Mouse (Mus musculus) limb, embryonic 12.5 days (tissue): ENCODE data around the gene Cacna1c. TPM values are rescaled to one million over a fixed set of nuclear protein-coding genes. Genes with fewer than 3 reads are reported as not detected.

Experiments used
- ATAC-seq: fragments of 200-750 bp; cut with Nextera tagmentation; 2 replicates; pipeline ENCODE4 v1.8.0; 2017; ENCODE audit warnings: low read depth, moderate TSS enrichment; ENCODE audit not compliant: insufficient number of reproducible peaks, insufficient read depth, low FRiP score, low TSS enrichment
- H3K27ac ChIP-seq: fragments of 300-500 bp; sonication (generic); 2 replicates; pipeline ENCODE4 v1.5.1; 2016; ENCODE audit warnings: mild to moderate bottlenecking, moderate library complexity
- H3K27me3 ChIP-seq: fragments of 300-500 bp; sonication (generic); 2 replicates; pipeline ENCODE4 v1.6.1; 2016; ENCODE audit warnings: mild to moderate bottlenecking, moderate library complexity
- H3K36me3 ChIP-seq: fragments of 300-500 bp; sonication (generic); 2 replicates; pipeline ENCODE4 v1.6.1; 2016; ENCODE audit warnings: mild to moderate bottlenecking, moderate library complexity
- H3K4me1 ChIP-seq: fragments of 300-500 bp; sonication (generic); replicated peaks from 2 replicates; pipeline ENCODE4 v1.6.1; 2016
- H3K4me2 ChIP-seq: fragments of 300-500 bp; sonication (generic); 2 replicates; pipeline ENCODE4 v1.6.1; 2016; ENCODE audit warnings: mild to moderate bottlenecking, moderate library complexity
- H3K4me3 ChIP-seq: fragments of 300-500 bp; sonication (generic); replicated peaks from 2 replicates; pipeline ENCODE4 v1.5.1; 2016; ENCODE audit warnings: mild to moderate bottlenecking
- H3K9ac ChIP-seq: fragments of 300-500 bp; sonication (generic); replicated peaks from 2 replicates; pipeline ENCODE4 v1.6.1; 2016; ENCODE audit warnings: mild to moderate bottlenecking, moderate library complexity
- H3K9me3 ChIP-seq: fragments of 300-500 bp; sonication (generic); 2 replicates; pipeline ENCODE4 v1.6.1; 2016; ENCODE audit warnings: mild to moderate bottlenecking, moderate library complexity
- WGBS: fragments of 180-500 bp; shearing (Covaris S2); methylation state at CpG from one replicate; pipeline ENCODE4 v1.1.7; 2016; 5-methylcytosine and 5-hydroxymethylcytosine counted together
- polyA plus RNA-seq: library from polyadenylated mRNA; unstranded; fragments of >200 nt; fragmentation: Nextera tagmentation; extraction: Ambion mirVana; gene quantifications from 2 replicates; pipeline ENCODE4 v1.2.1, GENCODE M21; 2016

Gene Cacna1c
- polyA plus RNA-seq, 1 experiment from 2014 or later: 13.8 TPM

DNA sequence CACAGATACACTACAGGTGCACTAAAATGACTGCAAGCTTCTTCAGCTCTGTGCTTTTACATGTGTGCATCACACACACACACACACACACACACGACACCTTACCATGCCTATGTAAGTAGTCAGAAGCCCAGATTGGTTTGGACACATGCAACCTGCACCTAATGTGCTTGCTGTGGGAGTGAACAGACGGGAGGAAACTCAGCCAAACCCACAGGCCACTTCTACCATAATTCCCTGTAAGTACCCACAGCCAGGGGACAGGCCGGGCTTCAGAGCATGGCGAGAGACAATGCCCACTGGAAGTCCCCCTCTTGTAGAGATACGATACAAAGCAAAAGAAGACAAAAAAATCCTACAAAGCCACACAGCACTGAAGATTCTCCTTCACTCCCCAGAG lies 258.7 kb downstream of the Cacna1c start:
- no peak overlapping the region for H3K4me3 ChIP-seq
- H3K27ac ChIP-seq: no peak overlapping the region
- no peaks in the 10 kb centered on the region for H3K27me3 ChIP-seq
- peaks cover 46% of the 10 kb centered on the region for H3K4me1 ChIP-seq
- no peaks in the 10 kb centered on the region for H3K36me3 ChIP-seq
- H3K4me2 ChIP-seq: no peak overlapping the region
- no peak overlapping the region for H3K9ac ChIP-seq
- WGBS: 89% methylated on average over 5 of the region's 5 CpGs
- no peak for ATAC-seq
- no peaks in the 10 kb centered on the region for H3K9me3 ChIP-seq

DNA sequence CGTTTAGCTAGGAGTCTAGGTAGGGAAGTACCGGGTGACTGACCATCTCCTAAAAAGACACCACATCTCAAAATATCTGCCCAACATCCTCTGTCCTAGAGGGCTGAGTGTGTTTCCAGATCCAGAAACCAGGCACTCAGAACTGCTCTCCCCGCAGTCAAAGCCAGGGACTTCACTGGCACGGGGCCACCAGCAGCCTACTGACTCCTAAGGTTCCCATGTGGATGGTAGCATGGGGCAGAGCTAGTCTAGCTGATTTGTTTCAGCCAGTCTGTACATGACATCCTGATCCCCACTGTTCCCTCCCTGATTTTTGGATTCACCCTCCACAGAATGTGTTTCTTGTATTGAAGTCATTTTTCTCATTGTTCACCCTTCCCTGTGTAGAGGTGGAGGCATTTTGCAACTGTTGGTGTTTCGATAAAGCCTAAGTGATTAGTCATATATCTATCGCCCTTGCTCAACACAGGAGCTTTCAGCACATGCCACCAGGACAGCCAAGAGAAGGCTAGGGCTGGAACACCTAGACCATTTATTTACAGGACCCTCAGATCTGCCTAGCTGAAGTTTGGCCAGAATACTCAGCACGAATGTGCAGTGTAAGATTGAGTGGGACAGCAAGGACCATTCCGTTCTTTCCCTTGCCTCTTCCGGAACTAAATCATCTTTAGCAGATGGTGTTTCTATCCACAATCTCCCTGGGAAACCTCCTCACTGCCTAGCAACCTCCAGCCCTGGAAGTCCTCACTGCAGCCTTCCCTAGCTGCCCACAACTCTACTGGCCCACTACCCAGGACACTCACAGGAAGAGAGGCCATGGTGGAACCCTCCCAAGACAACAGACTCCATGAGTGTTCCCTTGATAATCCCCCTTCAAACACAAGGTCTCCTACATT lies 260.4 kb downstream of the Cacna1c start:
- no peak overlapping the region for H3K9ac ChIP-seq
- no peak overlapping the region for H3K27ac ChIP-seq
- no peaks in the 10 kb centered on the region for H3K27me3 ChIP-seq
- 90% methylated on average over 9 of the region's 9 CpGs for WGBS
- no peak overlapping the region for H3K4me3 ChIP-seq
- ATAC-seq: no peak
- H3K4me1 ChIP-seq: peaks cover 52% of the 10 kb centered on the region
- no peak overlapping the region for H3K4me2 ChIP-seq
- no peaks in the 10 kb centered on the region for H3K36me3 ChIP-seq
- no peaks in the 10 kb centered on the region for H3K9me3 ChIP-seq

DNA sequence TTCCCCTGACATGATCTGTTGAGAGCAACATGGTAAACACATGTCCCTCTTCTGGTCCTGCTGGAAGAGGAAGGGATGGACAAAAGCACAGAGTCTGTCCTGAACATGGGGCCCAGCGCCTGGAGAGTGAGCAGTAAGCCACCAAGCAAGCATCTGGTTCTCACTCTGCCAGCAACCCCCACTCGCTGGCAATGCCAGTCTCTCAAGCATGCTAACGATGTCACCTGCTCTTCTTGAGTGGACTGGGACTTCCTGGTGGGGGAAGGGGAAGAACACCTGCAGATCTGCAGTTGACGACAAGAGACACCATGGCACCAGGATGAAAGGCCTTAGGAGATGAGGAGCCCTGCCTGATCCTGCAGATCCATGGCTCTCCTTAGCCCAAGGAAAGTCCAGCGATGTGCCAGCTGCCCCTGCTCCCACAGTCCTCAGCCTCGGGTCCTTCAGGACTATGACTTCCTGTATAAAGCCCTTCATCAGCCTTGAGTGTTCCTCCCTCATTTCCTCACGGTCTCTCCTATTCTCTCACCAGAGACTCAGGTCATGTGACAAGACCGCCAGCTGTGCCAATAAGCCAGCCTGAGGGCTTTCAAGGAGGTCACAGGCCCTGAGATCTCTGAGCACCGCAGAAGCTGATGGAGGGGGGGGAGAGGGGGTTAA lies 261.8 kb downstream of the Cacna1c start:
- no peak overlapping the region for H3K9ac ChIP-seq
- H3K27ac ChIP-seq: peak overlapping the region; percentile 8; the same call in 1 of the 2 replicates
- no peak for ATAC-seq
- no peak overlapping the region for H3K4me3 ChIP-seq
- no peaks in the 10 kb centered on the region for H3K27me3 ChIP-seq
- no peaks in the 10 kb centered on the region for H3K9me3 ChIP-seq
- peaks cover 66% of the 10 kb centered on the region for H3K4me1 ChIP-seq
- WGBS: 58% methylated on average over 9 of the region's 9 CpGs
- no peak overlapping the region for H3K4me2 ChIP-seq
- no peaks in the 10 kb centered on the region for H3K36me3 ChIP-seq

DNA sequence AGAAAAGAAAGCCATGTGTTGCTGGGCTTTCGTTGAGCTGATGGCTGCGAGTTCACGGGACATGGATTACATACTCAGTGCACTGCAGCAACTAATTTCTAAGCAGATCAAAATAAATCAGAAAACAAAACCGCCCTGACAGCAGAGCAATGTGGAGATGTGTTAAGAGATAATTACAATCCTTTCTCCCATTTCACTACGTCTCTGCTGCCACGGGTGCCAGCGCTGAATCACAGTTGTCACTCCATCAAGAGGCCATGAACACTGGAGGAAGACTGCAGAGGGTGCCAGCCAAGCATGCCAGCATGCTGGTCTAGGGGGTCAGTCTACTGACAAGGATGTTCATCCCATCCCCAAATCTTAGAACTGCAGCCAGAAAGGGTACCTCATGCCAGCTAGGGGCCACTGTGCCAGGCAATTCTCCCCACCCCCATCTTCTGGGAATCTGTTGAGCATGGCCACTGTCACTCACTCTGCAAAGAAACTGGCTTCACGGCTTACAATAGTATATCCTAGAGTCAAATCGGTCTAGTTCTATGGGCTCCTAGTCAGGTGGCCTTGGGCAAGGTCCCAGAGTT lies 263.1 kb downstream of the Cacna1c start:
- Histone ChIP-seq H3K9me3 (no peaks in the 10 kb centered on the region), H3K27ac (no peak overlapping the region), H3K4me1 (peaks cover 70% of the 10 kb centered on the region), H3K4me3 (no peak overlapping the region), H3K27me3 (no peaks in the 10 kb centered on the region), H3K4me2 (no peak overlapping the region), H3K9ac (no peak overlapping the region), H3K36me3 (no peaks in the 10 kb centered on the region)
- no peak for ATAC-seq
- 86% methylated on average over 9 of the region's 9 CpGs for WGBS

DNA sequence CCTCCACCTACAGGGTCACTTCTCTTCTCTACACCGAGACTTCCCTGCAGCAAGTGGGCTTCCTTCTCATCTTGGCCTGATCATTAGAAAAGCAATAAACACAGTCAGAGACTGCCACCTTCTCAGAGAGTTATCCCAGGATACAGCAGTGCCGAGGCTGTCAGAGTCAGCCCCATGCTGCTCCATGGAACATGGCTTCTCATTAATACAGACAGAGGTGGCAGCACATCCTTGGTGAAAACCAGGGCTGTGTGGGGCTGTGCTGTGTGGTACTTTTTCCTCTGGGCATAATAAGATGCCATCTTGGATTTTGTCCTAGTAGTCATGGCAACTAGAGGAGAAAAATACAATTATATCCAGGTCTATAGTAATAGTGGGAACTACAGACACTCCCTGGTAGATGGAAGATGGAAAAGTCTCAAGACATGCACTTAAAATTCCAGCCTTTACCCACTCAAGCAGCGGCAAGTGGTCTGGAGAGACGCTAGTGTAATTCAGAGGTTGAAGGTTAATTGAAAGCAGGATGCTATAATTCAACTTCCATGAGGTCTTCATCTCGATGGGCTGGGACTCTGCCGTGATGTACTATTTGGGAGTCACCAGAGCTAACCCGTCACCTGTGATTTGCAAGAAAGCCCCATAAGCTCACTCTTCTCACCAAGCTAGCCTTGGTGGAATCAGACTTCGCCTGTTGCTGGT lies 264.1 kb downstream of the Cacna1c start:
- WGBS: 24% methylated on average over 8 of the region's 8 CpGs
- H3K36me3 ChIP-seq: no peaks in the 10 kb centered on the region
- H3K9me3 ChIP-seq: no peaks in the 10 kb centered on the region
- no peak overlapping the region for H3K27ac ChIP-seq
- no peak overlapping the region for H3K4me3 ChIP-seq
- ATAC-seq: no peak
- H3K4me1 ChIP-seq: peaks cover 76% of the 10 kb centered on the region
- no peak overlapping the region for H3K9ac ChIP-seq
- no peak overlapping the region for H3K4me2 ChIP-seq
- no peaks in the 10 kb centered on the region for H3K27me3 ChIP-seq

DNA sequence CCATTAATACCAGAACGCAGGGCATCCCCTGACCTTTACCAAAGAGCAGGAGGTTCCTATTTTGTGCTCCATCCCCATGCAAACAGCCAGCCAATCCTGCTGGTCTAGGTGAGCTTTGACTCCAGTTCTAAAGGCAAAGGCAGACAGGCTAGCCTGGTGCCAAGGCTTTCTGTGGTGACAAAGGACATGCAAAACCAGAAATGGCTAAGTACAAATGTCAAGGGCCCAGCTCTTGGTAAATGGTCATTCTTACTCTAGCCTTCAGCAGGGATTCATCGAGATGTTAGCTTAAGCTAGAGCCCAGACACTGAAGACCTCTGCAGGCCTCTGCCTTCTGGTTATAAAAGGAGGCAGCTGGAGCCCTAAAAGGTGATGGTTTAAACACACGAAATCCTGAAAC lies 269.5 kb downstream of the Cacna1c start:
- Histone ChIP-seq H3K4me3 (no peak overlapping the region), H3K4me1 (peaks cover 85% of the 10 kb centered on the region), H3K27ac (peak overlapping the region; percentile 75), H3K27me3 (no peaks in the 10 kb centered on the region), H3K4me2 (no peak overlapping the region), H3K36me3 (no peaks in the 10 kb centered on the region), H3K9me3 (no peaks in the 10 kb centered on the region), H3K9ac (no peak overlapping the region)
- WGBS: 50% methylated on average over 3 of the region's 3 CpGs
- ATAC-seq: no peak

DNA sequence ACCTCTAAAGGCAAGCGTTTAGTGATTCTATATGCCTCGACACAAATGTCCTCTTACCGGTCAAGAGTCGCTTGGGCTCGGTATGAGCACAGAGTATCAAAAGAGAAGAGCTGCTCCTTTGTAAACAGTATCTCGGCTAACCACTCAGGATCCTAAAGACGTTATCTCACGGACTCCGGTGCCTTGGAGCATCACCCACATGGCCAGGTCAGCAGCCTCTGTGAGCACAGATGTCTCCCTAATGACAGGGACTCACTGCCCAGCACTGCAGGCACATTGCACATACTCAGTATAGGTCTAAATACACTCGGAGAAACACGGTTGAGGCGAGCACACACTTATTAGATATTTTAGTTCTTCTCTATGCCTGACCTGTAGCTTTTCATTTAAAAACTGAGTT lies 271.8 kb downstream of the Cacna1c start:
- Histone ChIP-seq H3K4me1 (peaks cover 64% of the 10 kb centered on the region), H3K27ac (no peak overlapping the region), H3K9me3 (no peaks in the 10 kb centered on the region), H3K27me3 (no peaks in the 10 kb centered on the region), H3K4me3 (no peak overlapping the region), H3K9ac (no peak overlapping the region), H3K4me2 (no peak overlapping the region), H3K36me3 (no peaks in the 10 kb centered on the region)
- no peak for ATAC-seq
- 87% methylated on average over 12 of the region's 12 CpGs for WGBS

DNA sequence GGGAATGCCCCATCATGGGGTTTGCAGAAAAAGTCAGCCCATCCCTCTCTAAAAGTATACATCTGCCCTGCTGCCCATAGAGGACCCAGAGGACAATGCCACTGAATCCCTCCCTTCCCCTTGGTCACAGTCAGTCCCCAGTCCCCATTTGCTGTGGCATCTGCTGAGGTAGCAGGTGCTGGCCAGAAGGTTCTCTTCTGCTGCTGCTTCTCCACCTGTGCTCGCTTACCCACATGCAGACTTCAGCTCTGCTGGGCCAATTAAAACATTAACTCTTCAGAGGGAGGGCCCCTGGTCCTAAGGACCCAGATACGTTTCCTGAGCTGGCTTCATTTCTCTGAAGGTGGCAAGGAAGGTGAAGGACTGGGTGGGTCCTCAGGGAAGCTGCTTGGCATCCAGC lies 272.3 kb downstream of the Cacna1c start:
- no peak for ATAC-seq
- Histone ChIP-seq H3K36me3 (no peaks in the 10 kb centered on the region), H3K27me3 (no peaks in the 10 kb centered on the region), H3K27ac (no peak overlapping the region), H3K4me3 (no peak overlapping the region), H3K4me2 (no peak overlapping the region), H3K9ac (no peak overlapping the region), H3K4me1 (peaks cover 59% of the 10 kb centered on the region), H3K9me3 (no peaks in the 10 kb centered on the region)
- 48% methylated on average over 2 of the region's 2 CpGs for WGBS

DNA sequence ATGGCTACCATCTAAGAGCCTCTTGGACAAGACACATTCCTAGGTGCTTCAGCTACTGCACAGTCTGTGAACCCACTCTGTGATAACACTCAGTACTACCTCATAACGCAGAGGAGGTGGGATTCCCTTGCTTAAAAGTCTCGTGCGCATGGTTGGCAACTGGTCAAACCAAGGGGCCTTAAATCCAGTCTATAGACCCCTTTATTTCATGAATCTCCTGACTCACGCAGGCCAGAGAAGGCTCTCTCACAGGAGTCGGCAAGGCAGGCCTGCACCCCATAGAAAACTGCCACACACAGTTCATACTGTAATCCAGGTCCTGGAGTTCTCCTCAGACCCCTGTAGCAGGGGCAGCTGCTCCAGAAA lies 273.0 kb downstream of the Cacna1c start:
- H3K36me3 ChIP-seq: no peaks in the 10 kb centered on the region
- no peak overlapping the region for H3K4me3 ChIP-seq
- H3K4me2 ChIP-seq: no peak overlapping the region
- no peaks in the 10 kb centered on the region for H3K9me3 ChIP-seq
- H3K27me3 ChIP-seq: no peaks in the 10 kb centered on the region
- H3K27ac ChIP-seq: peak overlapping the region; percentile 45; the same call in 1 of the 2 replicates
- WGBS: 75% methylated on average over 5 of the region's 5 CpGs
- ATAC-seq: no peak
- H3K9ac ChIP-seq: no peak overlapping the region
- peaks cover 52% of the 10 kb centered on the region for H3K4me1 ChIP-seq

DNA sequence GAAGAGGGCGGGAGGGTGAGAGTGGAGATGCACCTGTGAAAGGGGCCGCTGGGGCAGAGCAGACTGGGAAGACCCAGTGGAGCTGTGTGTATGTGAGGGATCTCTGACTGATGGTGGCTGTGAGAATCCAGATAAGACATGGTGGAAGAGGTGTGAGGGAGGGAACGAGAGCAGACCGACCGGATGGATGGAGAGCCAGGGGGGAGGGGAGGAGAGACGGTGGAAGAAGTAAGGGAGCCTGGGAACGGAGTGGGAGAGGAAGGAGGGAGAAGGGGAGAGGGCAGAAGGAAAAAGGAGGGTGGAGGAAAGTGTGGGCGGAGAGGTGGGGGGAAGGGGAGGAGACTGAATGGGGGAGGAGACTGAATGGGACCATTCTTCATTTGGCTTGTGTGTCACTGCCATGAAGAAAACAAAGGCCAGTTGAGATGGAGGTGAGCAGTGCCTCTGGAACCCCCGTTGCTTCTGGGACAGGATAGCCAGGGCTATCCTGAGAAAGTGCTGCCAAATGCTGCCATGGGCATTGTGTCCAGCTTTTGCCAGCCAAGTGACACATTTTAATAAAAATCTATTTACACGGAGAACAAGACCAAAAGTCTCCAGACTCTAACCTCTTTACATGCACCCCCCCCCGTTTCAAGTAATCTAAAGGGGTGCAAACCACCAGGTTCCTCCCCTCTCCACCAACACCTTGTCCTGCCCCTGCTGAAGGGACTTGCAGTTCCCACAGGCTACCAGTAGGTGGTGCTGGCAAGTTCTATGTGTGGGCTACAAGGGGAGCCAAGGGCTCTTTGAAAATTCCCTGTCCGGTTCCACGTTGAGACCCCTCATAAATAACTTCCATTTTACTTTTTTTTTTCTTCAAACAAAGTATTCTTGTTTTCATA lies 273.6 kb downstream of the Cacna1c start:
- WGBS: 22% methylated on average over 13 of the region's 13 CpGs
- peaks cover 46% of the 10 kb centered on the region for H3K4me1 ChIP-seq
- H3K4me3 ChIP-seq: no peak overlapping the region
- H3K27ac ChIP-seq: no peak overlapping the region
- no peaks in the 10 kb centered on the region for H3K9me3 ChIP-seq
- H3K27me3 ChIP-seq: no peaks in the 10 kb centered on the region
- ATAC-seq: 0 out of 2 replicates have a peak, but pooled peaks have one; percentile 43
- peak overlapping the region; percentile 4; the same call in 1 of the 2 replicates for H3K4me2 ChIP-seq
- no peaks in the 10 kb centered on the region for H3K36me3 ChIP-seq
- H3K9ac ChIP-seq: no peak overlapping the region
